Mouse (Mus musculus): ENCODE data around the gene Cfap69. TPM values are rescaled to one million over a fixed set of nuclear protein-coding genes. Genes with fewer than 3 reads are reported as not detected.
A peak's percentile ranks its signal among the peaks of the same experiment; 100 is the strongest.

Gene Cfap69
- total and polyA plus RNA-seq, 3 experiments = 0.37 to 0.89 (median 0.49) TPM

- Histone ChIP-seq H3K4me1 (ENCODE audit: control insufficient read depth, insufficient read depth, low read length) (no peaks in the 10 kb centered on the region), H3K9ac (ENCODE audit: low read depth, low read length) (no peak overlapping the region), H3K27me3 (ENCODE audit: control insufficient read depth, insufficient read depth, low read length) (no peaks in the 10 kb centered on the region), H3K4me3 (no peak overlapping the region), H3K36me3 (ENCODE audit: control insufficient read depth, insufficient read depth, low read length) (no peaks in the 10 kb centered on the region), H3K27ac (no peak overlapping the region), H3K79me2 (replicated peaks; ENCODE audit: control insufficient read depth, insufficient read depth, low read length) (no peaks in the 10 kb centered on the region)
- WGBS = 33% methylated on average over 6 of the region's 6 CpGs
- no peak for TF ChIP-seq POLR2A (IDR thresholded peaks at IDR 0.05; ENCODE audit: insufficient read depth, low read depth, low read length)
- TF ChIP-seq EP300 (IDR thresholded peaks at IDR 0.05; ENCODE audit: insufficient read depth, low read depth, low read length) = no peak
- no peak for TF ChIP-seq CTCF (IDR thresholded peaks at IDR 0.05)
- intact Hi-C loops (cut with DNase I) = no loop called here
- no peak for DNase-seq
Measured at GRCm38 (mm10) chr5:5648817-5649569, 15.0 kb downstream of the Cfap69 start.

GRCm38 (mm10) chr5:5646173-5646572 is 17.9 kb downstream of the Cfap69 start:
- Histone ChIP-seq H3K27ac (no peak overlapping the region), H3K27me3 (ENCODE audit: control insufficient read depth, insufficient read depth, low read length) (no peaks in the 10 kb centered on the region), H3K4me3 (no peak overlapping the region), H3K79me2 (replicated peaks; ENCODE audit: control insufficient read depth, insufficient read depth, low read length) (no peaks in the 10 kb centered on the region), H3K36me3 (ENCODE audit: control insufficient read depth, insufficient read depth, low read length) (no peaks in the 10 kb centered on the region), H3K4me1 (ENCODE audit: control insufficient read depth, insufficient read depth, low read length) (no peaks in the 10 kb centered on the region), H3K9ac (ENCODE audit: low read depth, low read length) (no peak overlapping the region)
- TF ChIP-seq CTCF (IDR thresholded peaks at IDR 0.05) (peak; percentile 57), POLR2A (IDR thresholded peaks at IDR 0.05; ENCODE audit: insufficient read depth, low read depth, low read length) (no peak)
- 2% methylated on average over 1 of the region's 1 CpGs for WGBS
- intact Hi-C loops (cut with DNase I) = loop anchor here (1.0 kb wide), 1 partner anchor 103 kb away; the partner anchor contains the start of gene Steap1
- no peak for DNase-seq

- H3K79me2 ChIP-seq (replicated peaks; ENCODE audit: control insufficient read depth, insufficient read depth, low read length) = no peaks in the 10 kb centered on the region
- WGBS = 55% methylated on average over 2 of the region's 2 CpGs
- H3K9ac ChIP-seq (ENCODE audit: low read depth, low read length) = no peak overlapping the region
- DNase-seq = no peak
- H3K27ac ChIP-seq = no peak overlapping the region
- H3K36me3 ChIP-seq (ENCODE audit: control insufficient read depth, insufficient read depth, low read length) = no peaks in the 10 kb centered on the region
- H3K27me3 ChIP-seq (ENCODE audit: control insufficient read depth, insufficient read depth, low read length) = no peaks in the 10 kb centered on the region
- no peak overlapping the region for H3K4me3 ChIP-seq
- intact Hi-C loops (cut with DNase I) = no loop called here
- no peak for TF ChIP-seq POLR2A (IDR thresholded peaks at IDR 0.05; ENCODE audit: insufficient read depth, low read depth, low read length)
- H3K4me1 ChIP-seq (ENCODE audit: control insufficient read depth, insufficient read depth, low read length) = no peaks in the 10 kb centered on the region; the same call in 1 of the 2 replicates
Measured at GRCm38 (mm10) chr5:5638496-5638895, 25.5 kb downstream of the Cfap69 start.

- intact Hi-C loops (cut with DNase I) = no loop called here
- no peak overlapping the region for H3K27ac ChIP-seq
- no peak overlapping the region for H3K4me3 ChIP-seq
- 66% methylated on average over 3 of the region's 3 CpGs for WGBS
- TF ChIP-seq EP300 (IDR thresholded peaks at IDR 0.05; ENCODE audit: insufficient read depth, low read depth, low read length) = no peak
- TF ChIP-seq POLR2A (IDR thresholded peaks at IDR 0.05; ENCODE audit: insufficient read depth, low read depth, low read length) = no peak
- TF ChIP-seq CTCF (IDR thresholded peaks at IDR 0.05) = no peak
- H3K4me1 ChIP-seq (ENCODE audit: control insufficient read depth, insufficient read depth, low read length) = no peaks in the 10 kb centered on the region
- no peaks in the 10 kb centered on the region for H3K36me3 ChIP-seq (ENCODE audit: control insufficient read depth, insufficient read depth, low read length)
- no peak overlapping the region for H3K9ac ChIP-seq (ENCODE audit: low read depth, low read length)
- H3K27me3 ChIP-seq (ENCODE audit: control insufficient read depth, insufficient read depth, low read length) = no peaks in the 10 kb centered on the region
- H3K79me2 ChIP-seq (replicated peaks; ENCODE audit: control insufficient read depth, insufficient read depth, low read length) = no peaks in the 10 kb centered on the region
- DNase-seq = no peak
Measured at GRCm38 (mm10) chr5:5625491-5625890, 38.5 kb downstream of the Cfap69 start.

DNA sequence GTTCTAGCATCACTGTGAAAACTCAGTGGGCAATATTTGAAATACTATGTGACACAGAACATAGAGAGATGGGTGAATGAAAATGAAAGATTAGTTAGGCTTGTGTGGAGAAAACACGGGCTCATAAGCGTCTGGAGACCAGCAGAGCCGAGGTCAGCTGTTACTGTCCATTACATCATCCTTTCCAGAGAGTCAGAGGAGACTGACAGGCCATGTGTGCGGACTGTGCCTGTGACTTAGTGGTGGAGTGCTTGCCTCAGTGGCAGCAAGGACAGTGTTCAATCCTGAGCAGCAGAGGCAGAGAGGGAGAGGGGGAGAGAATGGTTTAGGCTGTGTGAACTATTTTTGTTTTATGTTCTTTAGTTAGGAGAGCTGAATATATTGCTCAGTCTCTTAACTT is 45.7 kb downstream of the Cfap69 start:
- WGBS = 24% methylated on average over 4 of the region's 4 CpGs
- H3K27me3 ChIP-seq (ENCODE audit: control insufficient read depth, insufficient read depth, low read length) = no peaks in the 10 kb centered on the region
- H3K4me3 ChIP-seq = no peak overlapping the region
- TF ChIP-seq EP300 (IDR thresholded peaks at IDR 0.05; ENCODE audit: insufficient read depth, low read depth, low read length) (no peak), CTCF (IDR thresholded peaks at IDR 0.05) (no peak), POLR2A (IDR thresholded peaks at IDR 0.05; ENCODE audit: insufficient read depth, low read depth, low read length) (no peak)
- intact Hi-C loops (cut with DNase I) = no loop called here
- H3K79me2 ChIP-seq (replicated peaks; ENCODE audit: control insufficient read depth, insufficient read depth, low read length) = no peaks in the 10 kb centered on the region
- H3K27ac ChIP-seq = no peak overlapping the region
- H3K4me1 ChIP-seq (ENCODE audit: control insufficient read depth, insufficient read depth, low read length) = no peaks in the 10 kb centered on the region
- no peak overlapping the region for H3K9ac ChIP-seq (ENCODE audit: low read depth, low read length)
- DNase-seq = no peak
- H3K36me3 ChIP-seq (ENCODE audit: control insufficient read depth, insufficient read depth, low read length) = no peaks in the 10 kb centered on the region

DNA sequence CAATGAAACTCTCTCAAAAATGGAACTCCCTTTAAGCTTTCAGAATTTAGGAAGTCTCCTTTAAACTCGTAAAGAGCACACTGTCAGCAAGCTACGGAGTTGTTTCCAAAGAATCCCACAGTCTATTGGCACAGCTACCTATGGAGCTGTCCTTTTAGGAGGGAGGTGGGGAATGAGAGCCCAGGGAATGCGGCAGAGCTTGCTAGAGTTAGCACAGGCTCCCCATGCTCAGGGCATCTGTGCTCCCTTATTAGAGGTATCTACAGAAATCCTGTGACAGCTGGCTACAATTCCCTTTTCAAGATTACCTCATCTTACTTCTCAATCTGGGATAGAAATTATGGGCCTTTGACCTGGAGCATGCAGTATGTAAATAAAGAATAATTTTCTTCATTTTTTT is 53.5 kb downstream of the Cfap69 start:
- no peaks in the 10 kb centered on the region for H3K27me3 ChIP-seq (ENCODE audit: control insufficient read depth, insufficient read depth, low read length)
- H3K4me1 ChIP-seq (ENCODE audit: control insufficient read depth, insufficient read depth, low read length) = no peaks in the 10 kb centered on the region
- WGBS = 40% methylated on average over 3 of the region's 3 CpGs
- no peak overlapping the region for H3K4me3 ChIP-seq
- H3K36me3 ChIP-seq (ENCODE audit: control insufficient read depth, insufficient read depth, low read length) = no peaks in the 10 kb centered on the region
- no peak overlapping the region for H3K9ac ChIP-seq (ENCODE audit: low read depth, low read length)
- H3K79me2 ChIP-seq (replicated peaks; ENCODE audit: control insufficient read depth, insufficient read depth, low read length) = no peaks in the 10 kb centered on the region
- no peak for DNase-seq
- H3K27ac ChIP-seq = no peak overlapping the region
- TF ChIP-seq CTCF (IDR thresholded peaks at IDR 0.05) (no peak), EP300 (IDR thresholded peaks at IDR 0.05; ENCODE audit: insufficient read depth, low read depth, low read length) (no peak), POLR2A (IDR thresholded peaks at IDR 0.05; ENCODE audit: insufficient read depth, low read depth, low read length) (no peak)
- intact Hi-C loops (cut with DNase I) = no loop called here

Data from heart, adult 2 months (tissue).